Mouse (Mus musculus): ENCODE results near the gene Cops8. TPM values are rescaled to one million over a fixed set of nuclear protein-coding genes. Genes with fewer than 3 reads are reported as not detected.

Cops8 gene
- polyA plus RNA-seq, 1 experiment from 2014 or later = 193 TPM

GRCm38 (mm10) chr1:90656492-90657245, 53.9 kb downstream of the Cops8 start:
- no peaks in the 10 kb centered on the region for H3K9me3 ChIP-seq
- no peak overlapping the region for H3K9ac ChIP-seq
- no peaks in the 10 kb centered on the region for H3K27me3 ChIP-seq
- peaks cover 30% of the 10 kb centered on the region for H3K4me1 ChIP-seq
- 78% methylated on average over 16 of the region's 16 CpGs for WGBS
- no peak overlapping the region for H3K4me2 ChIP-seq (replicated peaks)
- H3K27ac ChIP-seq = no peak overlapping the region
- ATAC-seq (ENCODE audit: low FRiP score, low read depth) = no peak
- no peak overlapping the region for H3K4me3 ChIP-seq
- no peaks in the 10 kb centered on the region for H3K36me3 ChIP-seq

DNA sequence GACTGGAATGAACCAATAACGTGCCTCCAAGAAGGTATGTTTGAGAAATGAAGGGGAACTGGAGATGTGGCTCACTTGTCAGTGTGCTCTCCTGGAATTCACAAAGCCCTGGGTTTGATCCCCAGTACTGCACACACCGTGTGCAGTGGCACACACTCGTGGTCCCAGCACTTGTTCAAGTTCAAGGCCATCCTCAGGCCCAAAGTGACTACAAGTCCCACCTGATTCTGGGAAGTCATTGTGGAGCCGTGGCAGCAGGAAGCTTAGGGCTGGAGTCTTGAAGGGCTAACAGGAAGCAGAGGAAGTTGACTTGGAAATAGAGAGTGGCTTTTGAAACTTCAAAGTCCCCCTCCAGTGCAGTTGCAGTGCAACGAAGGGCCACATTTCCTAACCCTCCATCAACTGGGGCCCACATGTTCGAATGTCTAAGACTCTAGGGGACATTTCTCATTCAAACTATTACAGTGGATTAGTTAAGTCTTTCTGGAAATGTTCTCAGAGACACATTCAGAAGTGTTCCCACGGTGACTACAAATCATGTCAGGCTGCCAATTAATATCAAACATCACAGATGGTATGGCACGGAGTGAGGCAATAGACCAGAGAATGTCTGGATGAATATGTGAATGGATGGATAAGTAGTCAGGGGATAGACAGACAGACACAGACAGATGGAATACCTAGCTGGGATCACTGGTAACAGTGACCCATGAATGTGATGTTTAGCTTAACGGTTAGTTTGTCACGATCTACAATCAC, 54.7 kb downstream of the Cops8 start:
- Histone ChIP-seq H3K9me3 (no peaks in the 10 kb centered on the region), H3K36me3 (no peaks in the 10 kb centered on the region), H3K27me3 (no peaks in the 10 kb centered on the region), H3K9ac (no peak overlapping the region), H3K4me2 (replicated peaks) (no peak overlapping the region), H3K27ac (no peak overlapping the region), H3K4me1 (peaks cover 30% of the 10 kb centered on the region), H3K4me3 (no peak overlapping the region)
- 78% methylated on average over 10 of the region's 10 CpGs for WGBS
- no peak for ATAC-seq (ENCODE audit: low FRiP score, low read depth)

DNA sequence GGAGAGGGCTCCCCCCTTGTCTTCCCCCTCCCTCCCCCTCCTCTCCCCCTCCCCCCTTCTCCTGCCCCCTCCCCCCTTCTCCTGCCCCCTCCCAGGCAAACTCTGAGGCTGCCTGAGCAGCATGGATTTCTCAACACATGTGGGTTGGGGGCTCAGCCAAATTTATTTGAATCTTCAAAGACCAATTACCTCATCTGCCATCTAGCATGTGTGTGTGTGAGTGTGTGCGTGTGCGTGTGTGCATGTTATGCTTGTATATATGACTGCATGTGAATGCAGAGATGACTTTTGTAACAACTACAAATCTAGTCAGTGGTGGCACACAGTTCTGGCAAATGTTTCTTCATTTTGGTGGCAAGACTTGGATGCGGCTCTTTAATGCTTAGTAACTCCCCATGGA, 55.8 kb downstream of the Cops8 start:
- WGBS = 84% methylated on average over 3 of the region's 3 CpGs
- Histone ChIP-seq H3K9me3 (no peaks in the 10 kb centered on the region), H3K36me3 (no peaks in the 10 kb centered on the region), H3K27ac (no peak overlapping the region), H3K4me2 (replicated peaks) (no peak overlapping the region), H3K4me1 (peaks cover 36% of the 10 kb centered on the region), H3K27me3 (no peaks in the 10 kb centered on the region), H3K4me3 (no peak overlapping the region), H3K9ac (no peak overlapping the region)
- no peak for ATAC-seq (ENCODE audit: low FRiP score, low read depth)

DNA sequence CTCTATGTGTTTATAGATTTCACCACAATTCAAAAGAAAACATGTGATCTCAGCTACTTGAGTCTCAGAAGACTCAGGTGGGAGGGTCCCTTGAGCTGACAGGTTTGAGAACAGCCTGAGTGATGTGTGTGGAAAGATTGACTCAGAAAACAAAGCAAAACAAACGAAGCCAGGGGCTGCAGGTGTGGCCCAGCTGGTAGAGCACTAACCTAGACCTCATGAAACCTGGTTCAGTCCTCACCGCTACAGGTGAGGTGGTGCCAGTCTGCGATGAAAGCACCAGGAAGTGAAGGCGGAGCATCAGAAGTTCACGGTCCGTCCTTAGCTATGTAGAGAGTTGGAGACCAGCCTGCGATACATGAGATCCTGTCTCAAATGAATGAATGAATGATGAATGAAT, 57.4 kb downstream of the Cops8 start:
- Histone ChIP-seq H3K27ac (no peak overlapping the region), H3K36me3 (no peaks in the 10 kb centered on the region), H3K9ac (no peak overlapping the region), H3K4me3 (no peak overlapping the region), H3K4me2 (replicated peaks) (no peak overlapping the region), H3K4me1 (peaks cover 27% of the 10 kb centered on the region), H3K27me3 (no peaks in the 10 kb centered on the region), H3K9me3 (no peaks in the 10 kb centered on the region)
- ATAC-seq (ENCODE audit: low FRiP score, low read depth) = no peak
- 81% methylated on average over 7 of the region's 7 CpGs for WGBS

GRCm38 (mm10) chr1:90662491-90662890, 59.7 kb downstream of the Cops8 start:
- H3K27me3 ChIP-seq = no peaks in the 10 kb centered on the region
- no peak overlapping the region for H3K4me3 ChIP-seq
- WGBS = 37% methylated on average over 6 of the region's 6 CpGs
- no peaks in the 10 kb centered on the region for H3K9me3 ChIP-seq
- H3K9ac ChIP-seq = no peak overlapping the region
- no peak overlapping the region for H3K4me2 ChIP-seq (replicated peaks)
- H3K27ac ChIP-seq = peak overlapping the region; percentile 61
- H3K36me3 ChIP-seq = no peaks in the 10 kb centered on the region
- peak; percentile 72; the same call in 1 of the 2 replicates for ATAC-seq (ENCODE audit: low FRiP score, low read depth)
- H3K4me1 ChIP-seq = peaks cover 23% of the 10 kb centered on the region

Other genes starting within 250 kb of the Cops8 start
- 78.1 and 86.3 TPM in 2 replicates for gene Col6a3, start 241.0 kb downstream of the Cops8 start, polyA plus RNA-seq (2015; fragmentation: Nextera tagmentation; extraction: Ambion mirVana)